Mouse (Mus musculus) stomach, postnatal 0 days (tissue): ENCODE measurements around the gene Cep68.

Experiments used
- CTCF ChIP-seq: IDR thresholded peaks from 2 replicates; pipeline ENCODE4 v1.5.1; 2016; ENCODE audit warnings: antibody characterized with exemption, low read depth, mild to moderate bottlenecking, moderate library complexity
- EP300 ChIP-seq: optimal IDR thresholded peaks from 2 replicates; pipeline ENCODE3; 2016; ENCODE audit warnings: antibody characterized with exemption

DNA sequence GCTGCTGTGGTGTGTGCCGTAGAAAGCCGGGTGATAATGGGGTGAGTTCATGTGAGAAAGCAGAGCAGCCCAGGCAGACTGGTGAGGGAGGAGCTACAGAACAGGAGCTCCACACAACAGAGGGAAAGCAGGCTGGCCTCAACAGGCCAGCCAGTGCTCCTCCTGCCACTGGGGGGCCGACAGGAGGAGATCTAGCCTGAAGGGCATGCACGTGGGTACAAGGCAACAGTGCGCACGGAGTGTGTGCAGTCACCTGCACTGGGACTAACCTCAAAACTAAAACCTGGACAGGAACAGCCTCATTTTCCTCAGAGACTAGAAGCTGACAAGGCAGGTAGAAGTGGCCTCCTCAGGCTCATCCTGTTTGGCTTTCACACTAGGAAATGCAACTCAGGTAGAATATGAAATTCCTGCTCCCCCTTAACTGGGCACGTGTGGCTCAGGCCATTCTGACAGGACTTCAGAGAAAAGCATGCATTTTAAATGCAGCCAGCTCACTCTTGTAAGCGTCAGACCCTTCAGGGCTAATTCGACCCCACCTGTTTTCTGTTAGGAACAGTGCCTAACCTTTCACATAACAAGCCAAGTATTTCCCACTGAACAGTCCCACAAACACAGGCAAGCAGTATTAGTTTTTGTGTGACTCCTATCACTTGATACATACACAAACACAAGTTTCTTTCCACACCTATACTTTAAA lies 5.9 kb downstream of the Cep68 start:
- TF ChIP-seq CTCF (peak; percentile 60), EP300 (no peak)
